Comparison of ENCODE assay signal across 8 mouse cellular contexts in genomic region chr6:92269019-92269418, GRCm38 (mm10). TPM values are rescaled to one million over a fixed set of nuclear protein-coding genes. Genes with fewer than 3 reads are reported as not detected.
A peak's percentile ranks its signal among the peaks of the same experiment; 100 is the strongest.
DNase-seq lines count a peak whose midpoint lies in the region; ATAC-seq and TF ChIP-seq lines count a peak whose summit lies in the region.

No protein-coding gene starts in this region.

- no peaks in the 10 kb centered on the region for H3K4me1 ChIP-seq in neural tube, embryonic 15.5 days
- no peaks in the 10 kb centered on the region for H3K4me1 ChIP-seq in forebrain, postnatal 0 days (ENCODE audit: insufficient read depth)

- H3K9ac ChIP-seq in neural tube, embryonic 15.5 days (replicated peaks), result no peak overlapping the region
- H3K9ac ChIP-seq in forebrain, postnatal 0 days, result no peak overlapping the region

- no peak overlapping the region for H3K4me2 ChIP-seq in neural tube, embryonic 15.5 days
- H3K4me2 ChIP-seq in forebrain, postnatal 0 days (ENCODE audit: low read depth), result no peak overlapping the region

- no peaks in the 10 kb centered on the region for H3K9me3 ChIP-seq in neural tube, embryonic 15.5 days (replicated peaks)
- no peaks in the 10 kb centered on the region for H3K9me3 ChIP-seq in forebrain, postnatal 0 days (ENCODE audit: low read length)

- no peak overlapping the region for H3K27ac ChIP-seq in neural tube, embryonic 15.5 days (replicated peaks)
- no peak overlapping the region for H3K27ac ChIP-seq in forebrain, postnatal 0 days (ENCODE audit: low read depth, low read length)

- 0 out of 2 replicates have a peak, but pooled peaks cover 5% of the 10 kb centered on the region for H3K27me3 ChIP-seq in neural tube, embryonic 15.5 days (replicated peaks)
- no peaks in the 10 kb centered on the region for H3K27me3 ChIP-seq in forebrain, postnatal 0 days (ENCODE audit: insufficient read depth, low read length)

- H3K4me3 ChIP-seq in neural tube, embryonic 15.5 days (replicated peaks), result no peak overlapping the region
- no peak overlapping the region for H3K4me3 ChIP-seq in forebrain, postnatal 0 days (ENCODE audit: low read depth, low read length)

- 15% methylated on average over 4 of the region's 4 CpGs for WGBS in neural tube, embryonic 15.5 days
- WGBS in forebrain, postnatal 0 days, result 12% methylated on average over 4 of the region's 4 CpGs

- H3K36me3 ChIP-seq in neural tube, embryonic 15.5 days, result no peaks in the 10 kb centered on the region
- no peaks in the 10 kb centered on the region for H3K36me3 ChIP-seq in forebrain, postnatal 0 days (ENCODE audit: insufficient read depth)

- peak; percentile 92 for TF ChIP-seq CTCF in forebrain, postnatal 0 days (IDR thresholded peaks at IDR 0.05; ENCODE audit: low read depth)

- no peak for ATAC-seq in neural tube, embryonic 15.5 days (ENCODE audit: low FRiP score)
- ATAC-seq in forebrain, postnatal 0 days, result peak; percentile 58; the same call in 1 of the 2 replicates

- DNase-seq in neural tube, embryonic 10.5 days (ENCODE audit: extremely low spot score, low spot score), result peak; percentile 87
- peak; percentile 38 for DNase-seq in cerebellum, adult 11 months
- DNase-seq in forebrain, postnatal 0 days, result peak; percentile 88
- peak; percentile 74 for DNase-seq in induced T-regulatory cell, adult 2 months (ENCODE audit: low read depth)
- peak; percentile 54 for DNase-seq in left cerebral cortex, adult 11 months (ENCODE audit: low spot score)
- DNase-seq in mesoderm, embryonic 11.5 days (ENCODE audit: low read depth, low spot score), result peak; percentile 79
- DNase-seq in spleen, postnatal 4 days (ENCODE audit: low spot score in 2 of 2), result peak; percentile 45 to 72

RNA-seq across cellular contexts. Expression of gene Trh, which starts 24.6 kb away (rescaled TPM):
- 1.1 and 1.5 TPM in 2 replicates for polyA plus RNA-seq in neural tube, embryonic 15.5 days (2015; fragmentation: Nextera tagmentation; extraction: Ambion mirVana)
- 14.2 and 22.0 TPM in 2 replicates for total RNA-seq in forebrain, postnatal 0 days (2014; rRNA removed)
- polyA plus RNA-seq in forebrain, postnatal 0 days (2015; fragmentation: Nextera tagmentation; extraction: Ambion mirVana), result 10.3 and 13.0 TPM in 2 replicates

RNA-seq across cellular contexts. Expression of gene Rbsn, which starts 54.3 kb away (rescaled TPM):
- 31.2 and 31.6 TPM in 2 replicates for polyA plus RNA-seq in neural tube, embryonic 15.5 days (2015; fragmentation: Nextera tagmentation; extraction: Ambion mirVana)
- 45.2 and 68.9 TPM in 2 replicates for total RNA-seq in forebrain, postnatal 0 days (2014; rRNA removed)
- 27.1 and 30.7 TPM in 2 replicates for polyA plus RNA-seq in forebrain, postnatal 0 days (2015; fragmentation: Nextera tagmentation; extraction: Ambion mirVana)

Comparison
In these comparisons a context has a peak if more than half of its experiments do, and no peak if none do; other contexts are left out.
1. DNase-seq: peak in every context shown above with its lines; median percentile 88 in forebrain, postnatal 0 days; 87 in neural tube, embryonic 10.5 days; 79 in mesoderm, embryonic 11.5 days; 74 in induced T-regulatory cell, adult 2 months; 58 in spleen, postnatal 4 days; 54 in left cerebral cortex, adult 11 months; 38 in cerebellum, adult 11 months.